Mouse (Mus musculus): Measurements from ENCODE around the gene Ptprj.

DNA sequence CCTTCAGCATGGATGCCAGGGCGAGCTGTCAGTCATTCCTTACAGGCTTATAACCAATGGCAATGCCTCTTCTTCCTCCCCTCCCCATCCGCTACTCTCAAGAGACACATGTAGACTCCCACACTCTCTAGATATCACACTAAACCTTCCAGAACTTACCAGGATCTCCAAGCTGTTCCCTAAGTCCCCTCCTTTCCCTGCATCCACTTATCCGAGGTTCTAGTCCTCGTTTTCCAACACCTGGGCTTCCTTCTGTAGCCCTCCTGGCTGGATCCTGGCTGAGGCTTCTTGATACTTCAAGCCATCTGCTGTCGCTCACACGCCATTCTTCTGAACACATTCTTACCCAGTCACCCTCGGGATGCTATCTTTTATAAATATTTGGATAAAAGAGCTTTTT, 114.0 kb downstream of the Ptprj start:
- TF ChIP-seq CTCF (IDR thresholded peaks at IDR 0.05; ENCODE audit: insufficient read depth, low read depth, low read length) (no peak), POLR2A (IDR thresholded peaks at IDR 0.05; ENCODE audit: insufficient read depth, low read depth, low read length) (no peak)

Data from olfactory bulb, adult 2 months (tissue).